ENCODE assay signal across 13 mouse cellular contexts in genomic region chr4:74972143-74972542, GRCm38 (mm10).
DNase-seq lines count a peak whose midpoint lies in the region; ATAC-seq and TF ChIP-seq lines count a peak whose summit lies in the region.
"Had no signal": no experiment of that assay in that cellular context is flagged by ENCODE, and none has a peak within 500 bp of the region (broad histone marks: within the 10 kb centered on the region; RNA-seq: fewer than 3 reads in every experiment).

No protein-coding gene starts in this region.

- ATAC-seq in heart, postnatal 0 days (ENCODE audit: insufficient read depth, low read depth): no peak
- ATAC-seq in midbrain, embryonic 14.5 days (ENCODE audit: low FRiP score, low TSS enrichment): no peak
- ATAC-seq in midbrain, embryonic 13.5 days: no peak

- no peaks in the 10 kb centered on the region for H3K27me3 ChIP-seq in cerebellum, adult 2 months (ENCODE audit: control insufficient read depth, insufficient read depth, low read length)
- H3K27me3 ChIP-seq in heart, postnatal 0 days (ENCODE audit: control insufficient read depth, insufficient read depth, low read length): no peaks in the 10 kb centered on the region
- no peaks in the 10 kb centered on the region for H3K27me3 ChIP-seq in midbrain, embryonic 14.5 days (ENCODE audit: control insufficient read depth, insufficient read depth, low read length)
- H3K27me3 ChIP-seq in midbrain, embryonic 13.5 days: no peaks in the 10 kb centered on the region
- H3K27me3 ChIP-seq: heart, embryonic 15.5 days had no signal

- peak; percentile 3; the same call in 1 of the 2 replicates for TF ChIP-seq CTCF in cerebellum, adult 2 months (IDR thresholded peaks at IDR 0.05; ENCODE audit: borderline replicate concordance, insufficient read depth, low read depth, low read length)
- TF ChIP-seq CTCF in heart, postnatal 0 days (IDR thresholded peaks at IDR 0.05; ENCODE audit: low read depth): peak; percentile 40

- H3K4me1 ChIP-seq in cerebellum, adult 2 months (ENCODE audit: control insufficient read depth, insufficient read depth, low read length): no peaks in the 10 kb centered on the region
- H3K4me1 ChIP-seq in heart, postnatal 0 days (ENCODE audit: control insufficient read depth, insufficient read depth): no peaks in the 10 kb centered on the region
- no peaks in the 10 kb centered on the region for H3K4me1 ChIP-seq in midbrain, embryonic 14.5 days (ENCODE audit: control insufficient read depth, insufficient read depth, low read length)
- H3K4me1 ChIP-seq in midbrain, embryonic 13.5 days (replicated peaks): no peaks in the 10 kb centered on the region
- H3K4me1 ChIP-seq: heart, embryonic 15.5 days had no signal

- TF ChIP-seq EP300 in heart, postnatal 0 days (IDR thresholded peaks at IDR 0.05; ENCODE audit: low read depth): no peak

- no peak overlapping the region for H3K9ac ChIP-seq in heart, postnatal 0 days (replicated peaks; ENCODE audit: low read depth, low read length)
- no peak overlapping the region for H3K9ac ChIP-seq in midbrain, embryonic 14.5 days (replicated peaks; ENCODE audit: low read length)
- no peak overlapping the region for H3K9ac ChIP-seq in midbrain, embryonic 13.5 days (replicated peaks)
- H3K9ac ChIP-seq: heart, embryonic 15.5 days had no signal

- DNase-seq in cerebellum, adult 2 months: peak in 1 of 2 experiments; percentile 3
- no peak for DNase-seq in cerebellum, adult 11-12 months
- no peak for DNase-seq in heart, postnatal 0 days (ENCODE audit: low spot score)
- DNase-seq in heart, adult 18-20 months: no peak
- DNase-seq in midbrain, embryonic 14.5 days: peak; percentile 1
- peak; percentile 8 for DNase-seq in c-Kit-positive CD71-positive TER-119-positive erythroid progenitor cells, embryonic 14.5 days (ENCODE audit: low spot score)
- no peak for DNase-seq in testis, postnatal 10 days (ENCODE audit: low spot score)
- DNase-seq: adrenal gland, postnatal 14 days; gastrocnemius, postnatal 14 days; spleen, adult 18-20 months; thymus, postnatal 14 days had no signal

- H3K27ac ChIP-seq in cerebellum, adult 2 months (ENCODE audit: insufficient read depth, low read length): no peak overlapping the region
- H3K27ac ChIP-seq in heart, postnatal 0 days (ENCODE audit: low read depth): no peak overlapping the region
- H3K27ac ChIP-seq in midbrain, embryonic 14.5 days (replicated peaks; ENCODE audit: low read depth, low read length): no peak overlapping the region
- H3K27ac ChIP-seq in midbrain, embryonic 13.5 days: no peak overlapping the region
- H3K27ac ChIP-seq: heart, embryonic 15.5 days had no signal

- H3K4me3 ChIP-seq in cerebellum, adult 2 months (replicated peaks; ENCODE audit: insufficient read depth, low read depth, low read length): no peak overlapping the region
- no peak overlapping the region for H3K4me3 ChIP-seq in heart, postnatal 0 days (ENCODE audit: low read depth, low read length)
- no peak overlapping the region for H3K4me3 ChIP-seq in midbrain, embryonic 14.5 days (replicated peaks; ENCODE audit: low read depth, low read length)
- no peak overlapping the region for H3K4me3 ChIP-seq in midbrain, embryonic 13.5 days (replicated peaks)
- H3K4me3 ChIP-seq: heart, embryonic 15.5 days had no signal

- no peak overlapping the region for H3K4me2 ChIP-seq in heart, postnatal 0 days (ENCODE audit: low read depth, low read length)
- no peak overlapping the region for H3K4me2 ChIP-seq in midbrain, embryonic 14.5 days (ENCODE audit: low read length)
- no peak overlapping the region for H3K4me2 ChIP-seq in midbrain, embryonic 13.5 days (replicated peaks)
- H3K4me2 ChIP-seq: heart, embryonic 15.5 days had no signal

- WGBS in cerebellum, adult 2 months: 91% methylated on average over 1 of the region's 1 CpGs
- WGBS in heart, postnatal 0 days: 85% methylated on average over 1 of the region's 1 CpGs
- whole genome bisulfite sequencing in midbrain, embryonic 14.5 days: 85% methylated on average over 1 of the region's 1 CpGs
- WGBS in midbrain, embryonic 13.5 days: 97% methylated on average over 1 of the region's 1 CpGs

- TF ChIP-seq POLR2A in cerebellum, adult 2 months (IDR thresholded peaks at IDR 0.05; ENCODE audit: borderline replicate concordance, insufficient read depth, low read length): no peak

- no peaks in the 10 kb centered on the region for H3K9me3 ChIP-seq in heart, postnatal 0 days (replicated peaks; ENCODE audit: control insufficient read depth, low read length)
- H3K9me3 ChIP-seq in midbrain, embryonic 14.5 days (ENCODE audit: control insufficient read depth, low read length): no peaks in the 10 kb centered on the region
- H3K9me3 ChIP-seq in midbrain, embryonic 13.5 days: no peaks in the 10 kb centered on the region
- H3K9me3 ChIP-seq: heart, embryonic 15.5 days had no signal

- H3K36me3 ChIP-seq in heart, postnatal 0 days (replicated peaks; ENCODE audit: control insufficient read depth, insufficient read depth, low read length): no peaks in the 10 kb centered on the region
- H3K36me3 ChIP-seq in midbrain, embryonic 14.5 days (ENCODE audit: control insufficient read depth, insufficient read depth, low read length): no peaks in the 10 kb centered on the region
- no peaks in the 10 kb centered on the region for H3K36me3 ChIP-seq in midbrain, embryonic 13.5 days
- H3K36me3 ChIP-seq: heart, embryonic 15.5 days had no signal

Comparison
In these comparisons a context has a peak if more than half of its experiments do, and no peak if none do; other contexts are left out.
1. DNase-seq: peak in midbrain, embryonic 14.5 days (single experiment) and c-Kit-positive CD71-positive TER-119-positive erythroid progenitor cells, embryonic 14.5 days (single experiment); none in cerebellum, adult 11-12 months (single experiment), heart, postnatal 0 days (single experiment), heart, adult 18-20 months (0 of 2) and testis, postnatal 10 days (single experiment).